Mouse (Mus musculus): ENCODE results near the gene Eps15. TPM values are rescaled to one million over a fixed set of nuclear protein-coding genes. Genes with fewer than 3 reads are reported as not detected.

Eps15 gene
- polyA plus RNA-seq, 1 experiment from 2014 or later, result 26.6 TPM

- Histone ChIP-seq H3K9me3 (replicated peaks; ENCODE audit: low read length) (no peaks in the 10 kb centered on the region), H3K27me3 (ENCODE audit: insufficient read depth, low read length) (no peaks in the 10 kb centered on the region), H3K36me3 (ENCODE audit: insufficient read depth, low read length) (no peaks in the 10 kb centered on the region), H3K27ac (no peak overlapping the region), H3K4me3 (replicated peaks; ENCODE audit: low read depth, low read length) (no peak overlapping the region), H3K4me1 (replicated peaks; ENCODE audit: insufficient read depth, low read length) (no peaks in the 10 kb centered on the region), H3K9ac (ENCODE audit: low read depth, low read length) (no peak overlapping the region), H3K4me2 (ENCODE audit: low read length) (no peak overlapping the region)
- ATAC-seq (replicated peaks; ENCODE audit: low FRiP score, low read depth) (no peak), DNase-seq (ENCODE audit: low spot score) (no peak)
- 83% methylated on average over 7 of the region's 7 CpGs for WGBS
- TF ChIP-seq CTCF (IDR thresholded peaks at IDR 0.05; ENCODE audit: low read depth), result no peak
Measured at GRCm38 (mm10) chr4:109421608-109422007, 141.5 kb downstream of the Eps15 start.

DNA sequence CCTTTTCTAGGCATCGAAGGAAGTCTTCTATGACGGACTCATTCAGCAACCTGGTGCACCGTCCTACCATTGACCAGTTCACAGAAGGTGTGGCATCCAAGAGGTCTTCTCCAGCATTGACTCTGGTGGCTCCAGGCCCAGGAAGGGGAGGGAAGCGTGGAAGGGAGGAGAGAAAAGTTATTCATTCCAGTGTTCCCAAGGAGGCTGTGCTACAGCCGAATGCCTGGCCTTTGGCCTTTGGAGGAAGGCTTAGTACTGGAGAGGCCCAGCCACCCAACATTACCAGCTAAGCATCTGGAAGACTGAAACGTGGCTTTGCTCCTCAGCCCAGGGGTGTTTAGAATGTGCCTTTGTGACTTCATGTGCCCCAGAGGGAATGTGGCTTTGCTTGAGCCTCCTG, 142.4 kb downstream of the Eps15 start:
- Histone ChIP-seq H3K36me3 (ENCODE audit: insufficient read depth, low read length) (no peaks in the 10 kb centered on the region), H3K4me3 (replicated peaks; ENCODE audit: low read depth, low read length) (no peak overlapping the region), H3K4me2 (ENCODE audit: low read length) (no peak overlapping the region), H3K9me3 (replicated peaks; ENCODE audit: low read length) (no peaks in the 10 kb centered on the region), H3K9ac (ENCODE audit: low read depth, low read length) (no peak overlapping the region), H3K4me1 (replicated peaks; ENCODE audit: insufficient read depth, low read length) (no peaks in the 10 kb centered on the region), H3K27ac (no peak overlapping the region), H3K27me3 (ENCODE audit: insufficient read depth, low read length) (no peaks in the 10 kb centered on the region)
- DNase-seq (ENCODE audit: low spot score) (no peak), ATAC-seq (replicated peaks; ENCODE audit: low FRiP score, low read depth) (no peak)
- TF ChIP-seq CTCF (IDR thresholded peaks at IDR 0.05; ENCODE audit: low read depth), result no peak
- WGBS, result 54% methylated on average over 6 of the region's 6 CpGs

DNA sequence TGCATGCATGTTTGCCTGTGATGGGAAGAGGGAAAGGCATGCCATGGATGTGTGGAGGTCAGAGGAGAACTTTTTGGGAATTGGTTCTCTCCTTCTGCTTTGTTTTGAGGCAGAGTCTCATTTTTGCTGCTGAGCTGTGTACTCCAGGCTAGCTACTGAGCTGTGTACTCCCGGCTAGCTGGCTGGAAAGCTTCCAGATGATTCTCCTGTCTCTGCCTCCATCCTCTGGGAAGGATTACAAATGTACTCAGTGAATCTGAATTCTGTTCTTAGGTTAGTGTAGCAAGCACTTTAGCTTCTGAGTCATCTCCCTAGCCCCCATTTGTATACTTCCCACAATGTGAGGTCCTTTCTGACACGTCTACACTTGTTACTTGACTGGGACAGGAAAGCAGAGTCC, 143.4 kb downstream of the Eps15 start:
- H3K4me2 ChIP-seq (ENCODE audit: low read length), result no peak overlapping the region
- ATAC-seq (replicated peaks; ENCODE audit: low FRiP score, low read depth), result no peak
- no peak overlapping the region for H3K27ac ChIP-seq
- no peaks in the 10 kb centered on the region for H3K36me3 ChIP-seq (ENCODE audit: insufficient read depth, low read length)
- no peak overlapping the region for H3K4me3 ChIP-seq (replicated peaks; ENCODE audit: low read depth, low read length)
- H3K4me1 ChIP-seq (replicated peaks; ENCODE audit: insufficient read depth, low read length), result no peaks in the 10 kb centered on the region
- H3K9me3 ChIP-seq (replicated peaks; ENCODE audit: low read length), result no peaks in the 10 kb centered on the region
- H3K9ac ChIP-seq (ENCODE audit: low read depth, low read length), result no peak overlapping the region
- WGBS, result 69% methylated on average over 2 of the region's 2 CpGs
- no peak for TF ChIP-seq CTCF (IDR thresholded peaks at IDR 0.05; ENCODE audit: low read depth)
- no peaks in the 10 kb centered on the region for H3K27me3 ChIP-seq (ENCODE audit: insufficient read depth, low read length)
- no peak for DNase-seq (ENCODE audit: low spot score)

DNA sequence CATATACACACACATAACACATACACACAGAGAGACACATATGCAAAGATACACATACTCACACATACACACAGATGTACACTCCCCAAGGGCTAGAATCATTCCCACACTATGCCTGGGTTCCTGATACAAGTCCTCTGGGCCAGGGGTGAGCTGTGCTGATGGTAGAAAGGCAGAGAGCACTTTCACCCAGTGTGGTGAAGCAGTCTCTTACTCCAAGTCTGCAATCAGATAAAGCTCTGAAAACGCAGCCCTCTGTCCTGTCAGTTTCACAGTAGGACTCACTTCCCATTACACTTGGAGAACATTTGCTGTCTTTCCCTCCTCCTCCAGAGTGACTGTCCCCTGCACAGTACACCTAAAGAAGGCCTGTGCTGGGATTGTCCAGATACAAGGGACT, 147.0 kb downstream of the Eps15 start:
- Histone ChIP-seq H3K9ac (ENCODE audit: low read depth, low read length) (no peak overlapping the region), H3K27ac (no peak overlapping the region), H3K9me3 (replicated peaks; ENCODE audit: low read length) (no peaks in the 10 kb centered on the region), H3K4me1 (replicated peaks; ENCODE audit: insufficient read depth, low read length) (no peaks in the 10 kb centered on the region), H3K4me2 (ENCODE audit: low read length) (no peak overlapping the region), H3K27me3 (ENCODE audit: insufficient read depth, low read length) (no peaks in the 10 kb centered on the region), H3K36me3 (ENCODE audit: insufficient read depth, low read length) (no peaks in the 10 kb centered on the region), H3K4me3 (replicated peaks; ENCODE audit: low read depth, low read length) (no peak overlapping the region)
- 77% methylated on average over 1 of the region's 1 CpGs for WGBS
- no peak for TF ChIP-seq CTCF (IDR thresholded peaks at IDR 0.05; ENCODE audit: low read depth)
- ATAC-seq (replicated peaks; ENCODE audit: low FRiP score, low read depth) (no peak), DNase-seq (ENCODE audit: low spot score) (no peak)

DNA sequence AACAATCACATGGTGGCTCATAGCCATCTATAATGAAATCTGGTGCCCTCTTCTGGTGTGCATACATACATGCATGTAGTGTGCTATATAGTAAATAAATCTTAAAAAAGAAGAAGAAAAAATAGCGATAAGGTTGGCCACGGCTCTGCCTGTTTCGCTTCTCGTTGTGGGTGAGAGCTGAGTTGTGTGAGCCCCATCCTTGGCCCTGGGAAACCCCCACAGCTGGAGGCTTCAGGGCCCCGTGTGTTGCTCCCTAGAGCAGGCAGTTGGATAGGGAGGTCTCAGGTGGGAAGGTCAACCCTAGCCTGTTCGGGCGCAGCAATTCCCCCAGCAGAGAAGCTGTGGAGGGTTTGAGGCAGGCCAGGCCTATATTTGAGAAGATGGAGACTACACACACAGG, 150.2 kb downstream of the Eps15 start:
- WGBS, result 90% methylated on average over 7 of the region's 7 CpGs
- no peaks in the 10 kb centered on the region for H3K27me3 ChIP-seq (ENCODE audit: insufficient read depth, low read length)
- no peaks in the 10 kb centered on the region for H3K4me1 ChIP-seq (replicated peaks; ENCODE audit: insufficient read depth, low read length)
- no peak for DNase-seq (ENCODE audit: low spot score)
- H3K4me2 ChIP-seq (ENCODE audit: low read length), result no peak overlapping the region
- no peaks in the 10 kb centered on the region for H3K9me3 ChIP-seq (replicated peaks; ENCODE audit: low read length)
- no peaks in the 10 kb centered on the region for H3K36me3 ChIP-seq (ENCODE audit: insufficient read depth, low read length)
- H3K27ac ChIP-seq, result no peak overlapping the region
- H3K9ac ChIP-seq (ENCODE audit: low read depth, low read length), result no peak overlapping the region
- ATAC-seq (replicated peaks; ENCODE audit: low FRiP score, low read depth), result no peak
- 0 out of 2 replicates have a peak, but pooled peaks have one; percentile 7 for TF ChIP-seq CTCF (IDR thresholded peaks at IDR 0.05; ENCODE audit: low read depth)
- no peak overlapping the region for H3K4me3 ChIP-seq (replicated peaks; ENCODE audit: low read depth, low read length)

- ATAC-seq (replicated peaks; ENCODE audit: low FRiP score, low read depth) (peak; percentile 47; the same call in 1 of the 2 replicates), DNase-seq (ENCODE audit: low spot score) (peak; percentile 52)
- no peaks in the 10 kb centered on the region for H3K9me3 ChIP-seq (replicated peaks; ENCODE audit: low read length)
- H3K27ac ChIP-seq, result no peak overlapping the region
- H3K9ac ChIP-seq (ENCODE audit: low read depth, low read length), result no peak overlapping the region
- no peak overlapping the region for H3K4me3 ChIP-seq (replicated peaks; ENCODE audit: low read depth, low read length)
- TF ChIP-seq CTCF (IDR thresholded peaks at IDR 0.05; ENCODE audit: low read depth), result peak; percentile 80
- no peaks in the 10 kb centered on the region for H3K27me3 ChIP-seq (ENCODE audit: insufficient read depth, low read length)
- no peaks in the 10 kb centered on the region for H3K36me3 ChIP-seq (ENCODE audit: insufficient read depth, low read length)
- no peaks in the 10 kb centered on the region for H3K4me1 ChIP-seq (replicated peaks; ENCODE audit: insufficient read depth, low read length)
- WGBS, result 41% methylated on average over 13 of the region's 13 CpGs
- no peak overlapping the region for H3K4me2 ChIP-seq (ENCODE audit: low read length)
Measured at GRCm38 (mm10) chr4:109430854-109431253, 150.8 kb downstream of the Eps15 start.

DNA sequence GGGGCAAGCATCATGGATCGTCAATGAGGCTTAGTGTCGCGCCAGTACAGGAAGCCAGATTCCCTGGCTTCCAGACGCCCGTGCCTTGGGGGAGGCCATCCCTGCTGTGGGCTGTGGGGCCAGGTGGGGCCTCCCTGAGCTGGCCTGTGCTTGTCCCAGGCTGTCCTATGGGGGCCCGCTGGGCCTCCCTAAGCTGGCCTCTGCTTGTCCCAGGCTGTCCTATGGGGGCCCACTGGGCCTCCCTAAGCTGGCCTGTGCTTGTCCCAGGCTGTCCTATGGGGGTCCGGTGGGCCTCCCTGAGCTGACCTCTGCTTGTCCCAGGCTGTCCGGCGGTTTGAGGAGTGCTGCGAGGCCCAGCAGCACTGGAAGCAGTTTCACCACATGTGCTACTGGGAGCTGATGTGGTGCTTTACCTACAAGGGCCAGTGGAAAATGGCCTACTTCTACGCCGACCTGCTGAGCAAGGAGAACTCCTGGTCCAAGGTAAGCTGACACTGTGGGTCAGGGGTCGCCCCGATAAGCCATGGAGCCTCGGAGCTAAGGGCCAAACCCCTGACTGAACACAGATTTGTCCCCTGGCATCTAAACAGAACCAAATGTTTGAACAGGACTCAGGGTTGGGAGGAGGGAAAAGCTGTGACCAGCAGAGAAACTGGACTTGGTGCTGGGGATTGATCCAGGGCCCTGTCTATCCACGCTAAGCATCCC, 152.8 kb downstream of the Eps15 start:
- no peak overlapping the region for H3K4me3 ChIP-seq (replicated peaks; ENCODE audit: low read depth, low read length)
- no peaks in the 10 kb centered on the region for H3K4me1 ChIP-seq (replicated peaks; ENCODE audit: insufficient read depth, low read length)
- no peaks in the 10 kb centered on the region for H3K36me3 ChIP-seq (ENCODE audit: insufficient read depth, low read length)
- no peak overlapping the region for H3K27ac ChIP-seq
- TF ChIP-seq CTCF (IDR thresholded peaks at IDR 0.05; ENCODE audit: low read depth), result no peak
- DNase-seq (ENCODE audit: low spot score) (no peak), ATAC-seq (replicated peaks; ENCODE audit: low FRiP score, low read depth) (no peak)
- no peak overlapping the region for H3K9ac ChIP-seq (ENCODE audit: low read depth, low read length)
- 70% methylated on average over 16 of the region's 16 CpGs for WGBS
- no peak overlapping the region for H3K4me2 ChIP-seq (ENCODE audit: low read length)
- H3K27me3 ChIP-seq (ENCODE audit: insufficient read depth, low read length), result no peaks in the 10 kb centered on the region
- no peaks in the 10 kb centered on the region for H3K9me3 ChIP-seq (replicated peaks; ENCODE audit: low read length)
